Mouse (Mus musculus): ENCODE results near the gene Gpr137b.
"Not testable (repeated sequence)": the region's sequence is repeated elsewhere in the genome, so short reads cannot be mapped to it uniquely, and the experiment has no call there.

The Gpr137b gene
- long read RNA-seq, experiment 1, transcript Gpr137b-207 (8 exons, 2,351 nt): minor isoform, 5 of 26 reads
- long read RNA-seq, experiment 1, transcript Gpr137b-202 (7 exons, 3,634 nt): minor isoform, 5 of 26 reads
- long read RNA-seq, experiment 1, transcript Gpr137b-201 (7 exons, 2,971 nt): major isoform, 10 of 26 reads
- long read RNA-seq, experiment 1, partial matches to known transcripts: 0 of 26 reads
- long read RNA-seq, experiment 1, other reads (novel, unspliced or antisense): 5 of 26 reads
- long read RNA-seq, experiment 2, transcript Gpr137b-201 (7 exons, 2,971 nt): major isoform, 11 of 22 reads
- long read RNA-seq, experiment 2, partial matches to known transcripts: 2 of 22 reads
- long read RNA-seq, experiment 2, other reads (novel, unspliced or antisense): 4 of 22 reads

DNA sequence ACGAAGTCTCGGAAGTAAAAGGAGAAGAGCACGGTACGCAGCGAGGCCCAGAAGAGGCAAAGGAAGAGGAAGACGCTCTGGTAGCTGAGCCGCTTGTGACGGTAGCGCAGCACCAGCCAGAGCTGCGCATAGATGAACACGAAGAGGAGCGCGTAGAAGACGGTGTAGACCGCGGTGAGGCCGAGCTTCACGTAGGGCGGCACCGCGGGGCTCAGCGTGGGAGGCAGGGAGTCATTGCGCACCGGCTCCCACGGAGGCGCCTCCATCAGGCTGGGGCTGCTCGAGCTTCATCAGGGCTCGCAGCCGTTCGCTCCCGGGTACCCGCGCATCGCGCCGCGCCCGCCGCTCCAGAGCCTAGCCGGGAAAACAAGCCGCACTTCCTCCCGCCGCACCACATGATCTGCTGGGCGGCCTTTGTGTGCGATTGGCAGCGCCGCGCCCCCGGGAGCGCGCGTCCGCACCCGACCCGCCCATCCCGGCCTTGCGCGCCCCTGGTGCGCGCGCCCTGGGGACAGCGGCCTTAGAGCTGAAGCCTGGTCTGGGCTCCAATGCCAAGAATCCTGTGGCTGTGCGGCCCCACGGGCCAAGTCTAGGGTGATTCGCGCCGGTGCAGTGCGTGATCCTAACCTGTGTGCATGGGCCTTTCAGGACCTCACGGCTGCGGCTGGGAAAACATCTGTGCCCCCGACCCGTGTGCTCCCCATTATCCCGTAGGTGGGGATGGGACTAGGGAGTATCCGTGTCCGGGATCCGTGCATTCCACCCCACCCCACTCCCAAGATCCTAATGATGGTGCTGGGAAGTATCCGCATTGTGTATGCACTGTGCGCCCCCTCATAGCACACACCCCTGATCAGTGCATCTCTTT is at the start of gene Gpr137b:
Gene Gpr137b, minus strand, starts transcription at position 787 of the 868 bp plus-strand sequence.
- intact Hi-C loops (cut with DNase I): not testable (repeated sequence)

DNA sequence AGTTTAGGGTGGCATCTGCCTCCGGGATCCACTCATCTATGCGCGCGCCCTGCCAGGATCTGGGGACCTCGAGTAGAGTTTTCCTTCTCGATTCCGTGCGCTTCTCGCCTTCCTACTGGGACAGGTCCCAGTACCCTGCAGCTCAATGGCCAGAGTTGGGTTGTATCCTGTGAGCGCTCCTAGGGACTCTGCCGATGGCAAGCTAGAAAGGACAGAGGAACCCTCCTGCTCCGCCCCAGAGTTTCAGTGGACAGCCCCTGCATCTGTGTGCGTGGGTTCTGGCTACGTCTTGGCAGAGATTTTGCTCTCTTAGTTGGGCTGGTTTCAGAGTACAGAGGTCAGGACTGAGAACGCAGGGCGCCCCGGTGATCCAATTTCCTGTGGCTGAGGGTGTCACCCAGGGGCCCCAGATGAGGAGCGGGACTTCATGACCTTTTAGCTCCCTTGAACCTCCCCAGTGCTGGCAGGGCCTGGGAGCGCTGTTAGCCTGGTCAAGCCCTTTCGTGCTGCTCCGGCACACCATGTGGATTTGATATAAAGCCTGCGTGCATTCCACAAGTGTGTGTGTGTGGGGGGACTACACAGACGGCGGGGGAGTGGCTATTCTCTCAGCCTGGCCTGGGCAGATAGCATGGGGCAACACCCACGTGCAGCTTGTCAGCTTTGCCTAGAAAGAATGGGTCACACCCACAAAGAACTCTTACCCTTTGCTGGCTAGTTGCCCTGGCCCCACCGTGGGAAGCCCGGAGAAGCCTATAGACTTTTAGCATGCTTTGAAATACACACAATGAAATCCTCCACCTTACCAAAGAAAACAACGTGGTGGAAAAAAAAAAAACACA is 44.5 kb upstream of the Gpr137b start:
- intact Hi-C loops (cut with DNase I): not testable (repeated sequence)

DNA sequence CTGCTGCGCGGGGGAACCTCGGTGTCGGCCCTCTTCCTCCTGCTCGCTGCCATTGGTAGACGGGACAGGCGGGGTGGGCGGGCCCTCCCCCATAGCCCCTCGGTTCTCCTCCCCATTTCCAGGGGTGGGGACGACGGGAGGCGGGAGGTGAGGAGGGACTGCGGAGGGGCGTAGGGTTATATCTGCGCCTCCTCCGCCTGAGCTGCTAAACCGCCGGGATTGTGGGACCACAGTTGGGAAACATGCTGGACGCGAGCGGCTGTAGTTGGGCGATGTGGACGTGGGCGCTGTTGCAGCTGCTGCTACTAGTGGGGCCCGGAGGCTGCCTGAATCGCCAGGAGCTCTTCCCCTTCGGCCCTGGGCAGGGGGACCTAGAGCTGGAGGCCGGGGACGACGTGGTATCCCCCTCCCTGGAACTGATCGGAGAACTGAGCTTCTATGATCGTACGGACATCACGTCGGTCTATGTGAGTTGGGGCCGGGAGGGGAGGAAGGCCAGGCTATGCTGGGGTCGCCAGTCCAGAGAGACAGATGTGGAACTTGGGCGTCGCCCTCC is 43.7 kb upstream of the Gpr137b start, which contains the start of gene Nid1:
Gene Nid1, plus strand, starts transcription at position 92 of the 556 bp plus-strand sequence.
- intact Hi-C loops (cut with DNase I): not testable (repeated sequence)

DNA sequence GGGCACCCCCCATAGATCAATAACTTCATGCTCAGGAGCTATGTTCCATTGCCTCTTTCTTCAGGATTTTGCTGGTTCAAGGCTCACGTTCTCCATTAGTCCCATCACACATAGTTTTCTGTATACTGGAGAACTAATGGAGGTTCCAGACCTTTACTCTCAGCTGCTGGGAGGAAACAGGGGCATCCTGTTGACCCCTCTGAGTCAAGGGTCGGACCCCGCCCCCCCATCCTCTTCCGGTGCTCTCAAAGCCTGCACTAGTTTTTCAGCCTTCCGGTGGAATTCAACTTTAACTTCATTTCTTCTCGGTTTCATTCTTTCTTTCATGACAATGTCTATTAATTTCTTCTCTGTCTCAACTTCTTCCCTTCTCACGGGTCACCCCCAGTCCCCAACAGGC is 42.3 kb upstream of the Gpr137b start:
- intact Hi-C loops (cut with DNase I): not testable (repeated sequence)

DNA sequence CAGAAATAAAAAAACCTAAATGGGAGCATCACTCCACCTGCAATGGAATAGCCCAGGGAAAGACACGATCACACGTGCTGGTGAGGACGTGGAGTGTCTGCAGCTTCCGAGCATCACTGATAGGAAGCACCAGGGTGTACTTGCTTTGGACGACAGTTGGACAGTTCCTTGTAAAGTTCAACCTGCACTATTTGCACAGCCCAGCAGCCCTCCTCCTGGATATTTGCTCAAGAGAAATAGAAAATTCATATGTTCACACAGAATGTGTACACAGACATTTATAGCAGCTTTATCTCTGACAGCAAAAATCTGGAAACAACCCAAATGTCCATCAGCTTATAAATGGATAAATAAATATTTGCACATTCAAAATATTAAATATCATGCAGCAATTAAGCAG is 29.5 kb upstream of the Gpr137b start:
- intact Hi-C loops (cut with DNase I): not testable (repeated sequence)

DNA sequence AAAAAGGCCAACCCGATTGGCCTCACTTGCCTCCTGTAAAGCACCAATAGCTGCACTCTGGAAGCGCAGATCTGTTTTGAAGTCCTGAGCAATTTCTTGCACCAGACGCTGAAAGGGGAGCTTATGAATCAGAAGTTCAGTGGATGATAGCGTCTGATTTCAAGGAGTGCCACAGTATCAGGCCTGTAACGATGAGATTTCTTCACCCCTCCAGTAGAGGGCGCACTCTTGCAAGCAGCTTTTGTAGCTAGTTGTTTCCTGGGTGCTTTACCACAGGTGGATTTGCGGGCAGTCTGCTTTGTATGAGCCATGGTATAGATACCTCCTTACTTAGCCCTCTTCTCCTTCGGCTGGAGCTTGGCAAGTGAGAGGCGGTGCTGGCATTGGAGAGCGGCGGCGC is 25.0 kb upstream of the Gpr137b start:
- intact Hi-C loops (cut with DNase I): loop anchor here (5.0 to 10.0 kb wide), 2 partner anchors 72 to 944 kb away; no protein-coding TSS in a partner anchor

DNA sequence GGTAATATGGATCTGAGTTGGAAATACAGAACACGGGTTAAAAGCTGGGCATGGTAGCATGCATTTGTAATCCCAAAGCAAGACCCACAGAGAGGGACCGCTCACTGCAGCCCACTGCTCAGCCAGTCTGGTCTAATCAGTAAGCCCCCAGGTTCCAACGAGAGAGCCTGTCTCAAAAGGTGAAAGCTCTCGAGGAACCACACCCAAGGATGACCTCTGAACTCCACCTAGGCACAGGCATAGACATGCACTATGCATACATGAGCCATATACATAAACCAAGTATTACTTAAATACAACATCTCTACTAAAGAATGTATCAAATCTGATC is 22.2 kb upstream of the Gpr137b start:
- intact Hi-C loops (cut with DNase I): loop anchor here (5.0 to 10.0 kb wide), 2 partner anchors 69 to 941 kb away; no protein-coding TSS in a partner anchor

DNA sequence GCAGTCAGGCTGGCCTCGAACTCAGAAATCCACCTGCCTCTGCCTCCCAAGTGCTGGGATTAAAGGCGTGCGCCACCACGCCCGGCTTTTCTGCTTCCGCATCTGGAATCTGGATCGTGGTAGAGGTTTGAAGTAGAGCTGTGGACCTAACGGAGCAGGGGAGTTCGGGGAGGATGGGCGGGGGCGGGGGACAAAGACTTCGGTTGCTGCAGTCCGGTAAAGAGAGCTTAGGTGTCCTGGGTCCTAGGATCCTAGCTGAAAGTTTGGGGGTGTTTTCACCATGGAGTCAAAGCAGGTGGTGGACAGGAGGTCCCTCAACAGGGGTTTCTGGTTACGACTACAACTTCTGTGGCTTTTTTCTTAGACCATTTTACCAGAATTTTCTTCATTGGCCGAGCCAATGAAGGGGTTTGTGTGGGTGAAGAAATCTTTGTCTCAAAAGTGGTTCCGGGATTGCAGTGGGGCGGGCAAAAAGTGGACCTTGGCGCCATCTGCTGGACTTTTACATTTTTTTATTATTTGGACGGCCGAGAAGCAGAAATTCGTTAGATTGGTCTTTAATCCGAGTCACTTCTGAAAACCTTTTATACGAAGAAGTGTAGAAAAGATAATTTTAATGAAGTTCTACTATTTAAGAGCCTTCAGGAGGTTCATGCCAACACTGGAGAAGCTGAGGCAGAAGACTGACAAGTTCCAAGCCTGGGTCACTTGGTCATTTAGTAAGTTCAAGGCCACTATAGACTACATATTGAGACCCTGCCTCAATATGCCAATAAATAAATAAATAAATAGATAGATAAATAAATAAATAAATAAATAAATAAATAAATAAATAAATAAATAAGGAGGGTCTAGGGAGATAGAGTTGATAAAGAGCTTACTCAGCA is 21.5 kb upstream of the Gpr137b start:
- intact Hi-C loops (cut with DNase I): loop anchor here (5.0 to 10.0 kb wide), 2 partner anchors 68 to 941 kb away; no protein-coding TSS in a partner anchor

DNA sequence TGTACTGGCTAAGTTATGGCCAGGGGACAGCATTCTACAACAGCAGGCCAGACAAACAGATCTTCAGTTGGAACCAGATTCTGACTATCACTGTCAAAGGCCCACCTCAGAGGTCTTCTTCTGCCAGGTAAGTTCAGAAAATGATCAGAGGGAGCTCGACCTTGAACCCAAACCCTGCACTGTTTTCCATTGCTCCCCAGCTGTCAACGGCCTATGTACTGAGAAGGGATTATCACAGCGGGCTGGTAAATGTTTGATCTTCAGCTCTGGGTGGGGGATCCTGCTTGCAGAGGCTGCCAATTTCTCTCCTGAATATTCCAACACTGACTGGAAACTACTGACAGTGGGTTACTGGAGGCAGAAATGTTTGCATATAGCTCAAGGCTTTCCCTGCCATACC is 20.4 kb upstream of the Gpr137b start:
- intact Hi-C loops (cut with DNase I): loop anchor here (5.0 to 10.0 kb wide), 2 partner anchors 182 to 939 kb away; no protein-coding TSS in a partner anchor

DNA sequence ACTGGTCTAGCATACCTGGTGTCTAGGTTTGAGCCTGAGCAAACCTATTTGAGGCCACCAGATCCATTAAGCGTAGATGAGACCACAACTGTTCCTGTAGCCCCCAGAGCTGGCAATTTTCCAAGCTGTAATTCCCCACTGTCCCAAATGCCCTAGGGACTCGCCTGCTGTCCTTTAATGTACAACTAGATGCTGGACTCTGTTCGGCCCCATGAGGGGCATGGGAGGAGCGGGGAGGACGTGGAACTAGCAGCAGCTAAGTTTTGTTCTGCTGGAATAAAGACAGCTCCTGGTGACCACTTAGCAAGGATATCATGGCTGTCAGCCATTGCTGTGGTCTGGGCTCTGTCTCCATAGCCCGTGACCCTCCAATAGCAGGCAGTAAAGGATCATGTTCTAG is 11.7 kb upstream of the Gpr137b start:
- intact Hi-C loops (cut with DNase I): not testable (repeated sequence)

DNA sequence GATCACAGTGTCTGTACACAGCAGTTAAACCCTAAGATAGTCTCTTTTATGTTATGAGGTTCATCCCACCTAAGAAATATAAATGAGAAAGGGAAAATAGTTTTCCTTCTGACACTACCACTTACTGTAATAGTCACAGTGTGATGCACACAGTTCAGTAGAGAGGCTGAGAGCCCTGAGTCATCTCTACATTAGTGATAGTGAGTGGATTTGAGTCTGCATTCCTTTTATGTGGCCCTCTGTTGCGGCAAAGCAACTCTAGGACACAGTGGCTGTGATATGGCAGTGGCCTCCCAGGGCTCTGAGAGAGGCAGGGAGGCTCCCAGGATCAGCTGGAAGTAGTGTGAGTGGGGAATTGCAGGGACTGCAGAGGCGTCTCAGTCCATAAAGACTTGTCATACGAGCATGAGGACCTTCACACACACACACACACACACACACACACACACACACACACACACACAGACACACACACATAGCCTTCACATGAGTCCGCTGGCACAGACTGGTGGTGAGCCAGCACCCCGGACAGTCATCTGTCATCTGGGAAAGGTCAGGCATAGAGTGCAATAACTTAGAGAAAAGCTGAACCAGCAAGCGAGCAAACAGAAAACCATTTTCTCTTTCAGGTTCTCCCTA is 10.8 kb upstream of the Gpr137b start:
- intact Hi-C loops (cut with DNase I): not testable (repeated sequence)

DNA sequence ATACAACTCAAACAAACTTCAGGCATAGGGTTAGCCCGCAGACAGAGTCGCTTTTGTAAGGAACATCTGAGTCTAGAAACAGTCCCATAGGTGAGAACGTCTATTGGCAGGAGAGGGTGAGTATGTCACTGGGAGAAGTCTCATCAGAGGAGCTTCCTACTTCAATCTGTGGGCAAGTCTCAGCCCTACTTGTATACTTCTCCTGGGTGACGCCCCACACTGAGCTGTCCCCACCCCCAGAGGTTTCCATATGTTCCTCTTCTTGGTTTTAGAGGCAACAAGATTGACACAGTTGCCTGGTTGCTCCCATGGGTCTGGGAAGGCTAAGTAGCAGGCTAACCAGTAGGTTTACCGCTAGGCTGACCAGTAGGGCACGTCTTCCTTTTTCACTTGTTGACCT is 10.0 kb upstream of the Gpr137b start:
- intact Hi-C loops (cut with DNase I): not testable (repeated sequence)

DNA sequence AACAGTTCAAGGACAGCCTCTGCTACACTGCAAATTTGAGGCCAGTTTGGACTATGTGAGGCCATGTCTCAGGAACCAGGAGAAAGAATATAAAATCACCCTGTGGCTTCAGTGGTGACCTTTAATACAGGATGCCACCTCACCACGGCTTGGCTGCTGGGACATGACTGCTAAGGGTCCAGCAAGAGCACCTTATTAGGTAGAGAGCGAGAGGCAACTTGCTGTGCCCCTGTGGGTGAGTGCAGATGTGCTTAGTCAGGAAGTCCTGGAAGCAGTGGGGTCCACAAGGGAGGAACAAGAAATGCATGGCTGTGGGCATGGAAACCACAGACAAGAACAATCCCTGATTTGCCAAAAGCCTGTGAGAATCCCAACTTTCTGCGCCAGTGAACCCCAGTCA is 9.6 kb upstream of the Gpr137b start:
- intact Hi-C loops (cut with DNase I): not testable (repeated sequence)

DNA sequence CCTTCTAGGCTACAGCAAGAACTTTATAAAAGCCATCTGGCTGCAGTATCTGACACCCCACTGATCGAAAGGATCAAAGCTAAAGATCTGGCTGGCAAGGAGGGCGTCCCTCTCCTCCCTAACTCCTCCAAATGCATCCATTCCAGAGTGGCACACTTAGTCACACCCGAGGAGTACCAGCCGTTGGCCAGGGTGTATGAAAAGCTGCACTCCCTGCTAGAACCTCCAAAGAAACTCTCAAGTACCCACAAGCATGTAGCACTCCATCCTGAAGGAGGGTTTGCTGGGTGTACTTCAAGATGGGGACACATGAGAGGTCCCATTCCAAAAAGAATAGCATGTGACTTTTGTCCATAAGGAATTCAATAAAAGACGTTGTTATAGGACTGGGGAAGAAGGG is 9.0 kb upstream of the Gpr137b start:
- intact Hi-C loops (cut with DNase I): not testable (repeated sequence)

DNA sequence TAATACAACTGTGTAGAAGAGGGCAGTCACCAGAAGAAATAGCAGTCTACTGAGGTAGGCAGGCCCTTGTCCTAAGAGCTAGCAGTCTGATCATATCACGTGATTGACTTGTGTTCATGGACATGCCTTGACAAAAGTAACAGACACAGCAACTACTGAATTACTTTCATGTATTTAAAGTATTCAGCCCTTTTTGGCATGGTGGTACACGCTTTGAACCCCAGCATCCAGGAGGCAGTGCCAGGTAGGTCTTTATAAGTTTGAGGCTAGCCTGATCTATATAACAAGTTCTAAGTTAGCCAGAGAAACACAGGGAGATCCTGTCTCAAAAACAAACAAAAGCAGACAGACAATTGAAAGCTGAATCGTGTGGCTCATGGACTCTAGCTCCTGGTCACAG is 7.0 kb upstream of the Gpr137b start:
- intact Hi-C loops (cut with DNase I): not testable (repeated sequence)

DNA sequence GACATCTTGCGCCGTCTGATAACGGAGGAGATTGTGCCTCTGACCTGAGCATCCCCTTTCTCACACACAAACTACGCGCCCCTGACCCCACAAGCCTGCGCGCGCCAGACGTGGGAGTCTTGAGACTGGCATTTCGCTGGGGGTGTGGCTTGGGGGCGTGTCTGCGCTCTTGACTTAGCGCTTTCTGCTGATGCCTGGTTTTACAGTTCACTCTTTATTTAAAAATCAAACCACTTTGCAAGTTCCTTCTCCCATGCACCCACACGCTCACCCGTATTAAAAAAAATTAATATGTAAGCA is 232 bp upstream of the Gpr137b start:
- intact Hi-C loops (cut with DNase I): not testable (repeated sequence)

DNA sequence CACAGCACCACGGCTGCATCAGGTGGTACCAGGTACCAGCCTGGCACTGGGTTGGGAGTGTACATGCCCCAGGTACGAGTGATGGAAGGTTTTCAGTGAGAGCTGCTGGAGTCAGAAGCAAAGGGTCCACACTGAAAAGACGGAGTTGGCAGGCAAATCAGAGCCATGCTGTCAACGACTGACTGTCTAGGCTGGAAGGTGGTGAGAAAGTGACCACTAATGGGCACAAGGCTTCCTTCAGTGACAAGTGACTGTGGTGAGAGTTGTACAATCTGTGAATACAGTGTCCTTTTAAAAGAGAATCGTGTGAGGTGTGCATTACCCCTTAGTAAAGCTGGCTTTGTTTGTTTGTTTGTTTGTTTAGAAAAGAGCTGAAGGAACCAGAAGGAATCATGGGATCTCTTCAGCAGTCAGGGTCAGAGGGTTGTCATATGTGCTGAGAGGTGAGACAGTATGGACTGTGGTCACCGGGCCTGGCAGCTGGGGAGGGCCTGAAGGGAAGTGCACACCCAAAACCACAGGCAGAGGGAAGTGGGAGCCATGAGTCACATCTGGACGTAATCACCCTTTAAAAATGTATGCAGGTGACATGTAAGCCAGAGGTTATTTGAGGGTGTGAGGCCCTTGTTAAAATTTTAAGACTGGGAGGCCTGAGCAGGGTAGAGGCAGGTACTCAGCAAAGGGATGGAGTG is 15.5 kb downstream of the Gpr137b start:
- intact Hi-C loops (cut with DNase I): not testable (repeated sequence)

DNA sequence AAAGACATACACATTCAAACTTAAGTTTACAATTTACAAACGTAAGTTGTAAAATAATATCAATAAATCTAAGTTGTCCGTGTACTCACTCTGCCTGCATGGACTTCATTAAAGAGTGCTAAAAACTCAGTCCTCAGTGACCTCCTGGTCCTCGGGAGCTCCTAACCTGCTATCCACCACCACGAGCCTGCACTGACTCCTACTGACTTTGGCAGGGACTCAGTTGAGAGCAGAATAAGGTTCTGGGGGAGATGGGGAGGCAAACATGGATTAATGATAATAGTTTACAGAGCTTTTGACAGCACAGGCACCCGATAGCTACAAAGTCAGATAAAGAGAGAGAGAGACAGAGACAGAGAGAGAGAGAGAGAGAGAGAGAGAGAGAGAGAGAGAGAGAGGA is 16.6 kb downstream of the Gpr137b start:
- intact Hi-C loops (cut with DNase I): no loop called here

DNA sequence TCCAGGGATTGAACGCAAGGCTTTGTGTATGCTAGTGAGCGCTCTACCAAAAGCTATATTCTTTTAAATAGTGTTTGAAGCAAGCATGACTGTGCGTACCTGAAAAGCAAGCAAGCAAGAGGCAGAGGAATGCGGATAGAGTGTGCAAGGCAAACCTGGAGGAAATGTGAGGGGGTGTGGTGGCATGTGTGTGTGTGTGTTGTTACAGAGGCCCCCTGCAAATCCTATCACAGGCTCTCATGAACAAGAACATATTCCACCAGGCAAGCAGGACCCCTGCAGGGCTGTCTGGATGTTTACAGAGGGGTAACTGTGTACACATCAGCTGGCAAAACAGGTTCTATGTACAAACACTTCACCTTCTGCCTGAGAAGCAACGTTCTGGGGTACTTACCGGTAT is 19.8 kb downstream of the Gpr137b start:
- intact Hi-C loops (cut with DNase I): loop anchor here (5.0 kb wide), 1 partner anchor 747 kb away; no protein-coding TSS in a partner anchor

Data from adrenal gland (tissue).